Mouse (Mus musculus): ENCODE measurements around the gene Frmd7. TPM values are rescaled to one million over a fixed set of nuclear protein-coding genes. Genes with fewer than 3 reads are reported as not detected.

Gene Frmd7
- total RNA-seq, 2 experiments from 2014 or later = not detected

DNA sequence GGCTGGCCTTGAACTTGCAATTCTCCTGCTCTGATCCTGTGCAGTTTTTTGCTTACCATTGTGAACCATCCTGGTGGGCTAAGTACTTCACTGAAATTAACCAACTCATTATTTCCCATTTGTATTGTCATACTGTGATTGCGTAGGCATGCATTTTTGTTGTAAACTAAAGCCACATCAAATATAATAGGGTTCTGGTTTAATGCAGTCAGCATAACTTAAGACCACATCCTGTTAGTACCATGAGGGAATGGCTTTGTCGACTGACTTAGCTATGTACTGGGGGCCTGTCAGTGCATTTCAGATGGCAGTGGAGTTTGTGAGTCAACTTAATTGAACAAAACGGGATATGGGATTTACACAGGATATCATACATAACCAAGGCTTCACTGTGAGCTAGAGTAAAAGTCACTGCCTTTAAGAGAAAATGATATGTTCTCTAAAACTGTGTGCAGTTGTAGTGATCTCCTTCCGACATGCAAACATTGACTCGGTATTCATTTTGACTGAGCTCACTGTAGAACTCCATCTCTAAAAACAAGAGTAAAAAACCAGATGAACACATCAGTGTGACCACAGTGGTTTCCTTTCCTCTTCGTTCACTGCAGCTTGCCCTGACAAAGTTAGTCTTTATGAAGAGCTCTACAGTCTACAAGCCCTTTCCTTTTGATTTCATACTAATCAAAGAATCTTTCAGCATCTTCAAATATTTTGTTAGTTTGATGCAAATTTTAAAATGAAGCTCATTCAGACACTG, 68.1 kb downstream of the Frmd7 start:
- no peak for DNase-seq
- intact Hi-C loops (cut with DNase I) = no loop called here

DNA sequence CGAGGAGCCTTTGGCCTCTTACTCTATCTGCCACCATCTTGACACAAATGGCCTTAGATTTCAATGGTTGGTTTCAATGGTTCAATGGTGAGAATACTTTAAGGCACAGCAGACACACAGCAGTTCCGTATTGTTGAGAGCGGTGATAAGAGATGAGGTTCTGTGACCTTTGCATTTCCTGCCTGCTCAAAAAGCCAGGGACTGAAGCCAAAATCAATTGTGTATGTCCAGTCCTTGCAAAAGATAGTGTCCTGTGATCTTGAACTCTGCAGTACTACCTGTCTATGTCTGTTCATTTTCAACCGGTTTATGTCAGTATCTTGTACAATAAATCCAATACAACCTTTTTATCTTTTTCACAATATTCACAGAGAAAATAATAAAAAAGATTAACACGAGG, 77.8 kb downstream of the Frmd7 start:
- DNase-seq = no peak
- intact Hi-C loops (cut with DNase I) = no loop called here

DNA sequence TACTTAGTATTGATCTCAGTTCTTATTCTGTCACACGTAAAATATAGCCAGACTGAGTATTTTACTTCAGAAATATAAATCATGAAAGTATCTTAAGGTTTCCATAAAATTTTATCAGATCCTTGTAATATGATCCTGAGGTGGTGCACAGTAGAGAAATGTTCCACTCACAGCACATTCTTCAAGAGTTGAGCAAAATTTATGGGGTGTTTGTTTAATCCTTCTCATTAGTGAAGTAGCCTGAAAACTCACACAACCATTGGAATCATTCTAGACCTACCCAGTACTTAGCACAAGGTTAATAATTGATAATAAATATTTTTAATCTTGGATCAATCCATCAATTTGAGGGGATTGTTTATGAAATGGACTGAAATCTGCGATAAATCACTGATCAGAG, 78.7 kb downstream of the Frmd7 start:
- no peak for DNase-seq
- intact Hi-C loops (cut with DNase I) = no loop called here

DNA sequence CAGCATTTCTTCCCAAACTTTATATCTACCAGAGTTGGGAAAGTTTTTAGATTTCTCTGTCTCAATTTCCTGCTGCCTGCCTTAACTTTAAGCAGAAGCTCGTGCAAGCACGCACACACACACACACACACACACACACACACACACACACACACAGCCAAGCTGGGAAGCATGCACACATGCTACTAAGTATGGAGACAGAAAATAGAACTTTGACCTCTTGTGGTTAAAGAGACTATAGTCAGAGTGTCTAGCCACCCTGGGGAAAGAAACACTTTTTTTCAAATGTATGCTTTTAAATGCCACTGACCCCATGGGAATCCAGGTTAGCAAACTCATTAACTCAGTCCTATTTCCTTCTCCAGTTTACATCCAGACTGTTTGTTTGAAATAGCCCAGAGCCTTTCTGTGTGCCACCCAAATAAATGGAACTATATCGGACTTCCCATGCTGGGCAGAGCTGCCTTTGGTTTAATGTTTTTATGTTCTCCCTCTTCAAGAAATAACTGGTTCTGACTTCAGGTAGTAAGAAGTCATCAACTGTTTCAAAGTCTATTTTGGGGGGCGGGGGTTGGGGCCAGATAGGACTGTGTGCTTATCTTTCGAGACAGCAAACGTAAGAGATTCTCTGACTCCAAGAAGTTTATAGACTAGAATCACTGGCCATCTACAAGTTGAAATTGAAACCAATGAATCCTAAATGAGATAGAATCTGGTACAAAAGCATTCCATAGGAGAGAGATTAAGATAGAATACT, 91.9 kb downstream of the Frmd7 start:
- intact Hi-C loops (cut with DNase I) = no loop called here
- DNase-seq = no peak

Other genes with a start within 250 kb of the Frmd7 start
- gene Stk26, start 101.7 kb downstream of the Frmd7 start, total RNA-seq (2021) = 1 to 10 TPM; 2.7 to 3.2 TPM
- gene Rap2c, start 75.3 kb upstream of the Frmd7 start, total RNA-seq (2021) = 10 to 100 TPM; 23.5 to 25.1 TPM

Measured in heart, postnatal 14 days (tissue).